Mouse (Mus musculus): ENCODE data around the gene Adarb1. TPM values are rescaled to one million over a fixed set of nuclear protein-coding genes. Genes with fewer than 3 reads are reported as not detected.

Gene Adarb1
- polyA plus RNA-seq, 1 experiment from 2014 or later = 10.7 TPM

- no peaks in the 10 kb centered on the region for H3K4me1 ChIP-seq (replicated peaks)
- H3K36me3 ChIP-seq = no peaks in the 10 kb centered on the region
- H3K4me2 ChIP-seq = no peak overlapping the region
- no peaks in the 10 kb centered on the region for H3K27me3 ChIP-seq
- H3K9ac ChIP-seq = no peak overlapping the region
- no peak overlapping the region for H3K4me3 ChIP-seq
- H3K9me3 ChIP-seq = no peaks in the 10 kb centered on the region
- H3K27ac ChIP-seq (replicated peaks) = no peak overlapping the region
- WGBS = 97% methylated on average over 4 of the region's 4 CpGs
- ATAC-seq (ENCODE audit: low read depth) = no peak
Observed at GRCm38 (mm10) chr10:77379199-77379598, 38.9 kb downstream of the Adarb1 start.

GRCm38 (mm10) chr10:77376056-77376455, 42.0 kb downstream of the Adarb1 start:
- Histone ChIP-seq H3K4me1 (replicated peaks) (no peaks in the 10 kb centered on the region), H3K27me3 (no peaks in the 10 kb centered on the region), H3K27ac (replicated peaks) (no peak overlapping the region), H3K4me2 (no peak overlapping the region), H3K36me3 (no peaks in the 10 kb centered on the region), H3K9me3 (no peaks in the 10 kb centered on the region), H3K4me3 (no peak overlapping the region), H3K9ac (no peak overlapping the region)
- WGBS = 86% methylated on average over 1 of the region's 1 CpGs
- no peak for ATAC-seq (ENCODE audit: low read depth)

- Histone ChIP-seq H3K9ac (no peak overlapping the region), H3K4me2 (no peak overlapping the region), H3K9me3 (no peaks in the 10 kb centered on the region), H3K4me3 (no peak overlapping the region), H3K4me1 (replicated peaks) (no peaks in the 10 kb centered on the region), H3K27ac (replicated peaks) (no peak overlapping the region), H3K27me3 (no peaks in the 10 kb centered on the region), H3K36me3 (no peaks in the 10 kb centered on the region)
- no peak for ATAC-seq (ENCODE audit: low read depth)
- 90% methylated on average over 1 of the region's 1 CpGs for WGBS
Observed at GRCm38 (mm10) chr10:77374948-77375347, 43.1 kb downstream of the Adarb1 start.

- no peak overlapping the region for H3K4me3 ChIP-seq
- ATAC-seq (ENCODE audit: low read depth) = no peak
- H3K27ac ChIP-seq (replicated peaks) = no peak overlapping the region
- H3K4me1 ChIP-seq (replicated peaks) = no peaks in the 10 kb centered on the region
- no peaks in the 10 kb centered on the region for H3K9me3 ChIP-seq
- H3K27me3 ChIP-seq = no peaks in the 10 kb centered on the region
- H3K9ac ChIP-seq = no peak overlapping the region
- H3K4me2 ChIP-seq = no peak overlapping the region
- 85% methylated on average over 5 of the region's 5 CpGs for WGBS
- H3K36me3 ChIP-seq = no peaks in the 10 kb centered on the region
Observed at GRCm38 (mm10) chr10:77374407-77374806, 43.7 kb downstream of the Adarb1 start.

GRCm38 (mm10) chr10:77370129-77370528, 47.9 kb downstream of the Adarb1 start:
- no peak overlapping the region for H3K27ac ChIP-seq (replicated peaks)
- H3K4me2 ChIP-seq = no peak overlapping the region
- no peaks in the 10 kb centered on the region for H3K36me3 ChIP-seq
- H3K9me3 ChIP-seq = no peaks in the 10 kb centered on the region
- no peaks in the 10 kb centered on the region for H3K4me1 ChIP-seq (replicated peaks)
- H3K9ac ChIP-seq = no peak overlapping the region
- H3K4me3 ChIP-seq = no peak overlapping the region
- ATAC-seq (ENCODE audit: low read depth) = no peak
- no peaks in the 10 kb centered on the region for H3K27me3 ChIP-seq
- 90% methylated on average over 5 of the region's 5 CpGs for WGBS

- Histone ChIP-seq H3K9me3 (no peaks in the 10 kb centered on the region), H3K27me3 (no peaks in the 10 kb centered on the region), H3K4me2 (no peak overlapping the region), H3K9ac (no peak overlapping the region), H3K4me3 (no peak overlapping the region), H3K4me1 (replicated peaks) (no peaks in the 10 kb centered on the region), H3K27ac (replicated peaks) (no peak overlapping the region), H3K36me3 (no peaks in the 10 kb centered on the region)
- no peak for ATAC-seq (ENCODE audit: low read depth)
- 72% methylated on average over 6 of the region's 6 CpGs for WGBS
Observed at GRCm38 (mm10) chr10:77367973-77368372, 50.1 kb downstream of the Adarb1 start.

- Histone ChIP-seq H3K4me1 (replicated peaks) (no peaks in the 10 kb centered on the region), H3K9me3 (no peaks in the 10 kb centered on the region), H3K27me3 (no peaks in the 10 kb centered on the region), H3K36me3 (no peaks in the 10 kb centered on the region), H3K4me2 (no peak overlapping the region), H3K27ac (replicated peaks) (no peak overlapping the region), H3K4me3 (no peak overlapping the region), H3K9ac (no peak overlapping the region)
- ATAC-seq (ENCODE audit: low read depth) = no peak
- 95% methylated on average over 4 of the region's 4 CpGs for WGBS
Observed at GRCm38 (mm10) chr10:77366959-77367358, 51.1 kb downstream of the Adarb1 start.

GRCm38 (mm10) chr10:77365212-77365611, 52.9 kb downstream of the Adarb1 start:
- no peak overlapping the region for H3K4me2 ChIP-seq
- H3K36me3 ChIP-seq = no peaks in the 10 kb centered on the region
- 90% methylated on average over 2 of the region's 2 CpGs for WGBS
- no peaks in the 10 kb centered on the region for H3K4me1 ChIP-seq (replicated peaks)
- H3K4me3 ChIP-seq = no peak overlapping the region
- ATAC-seq (ENCODE audit: low read depth) = no peak
- no peaks in the 10 kb centered on the region for H3K9me3 ChIP-seq
- no peaks in the 10 kb centered on the region for H3K27me3 ChIP-seq
- no peak overlapping the region for H3K27ac ChIP-seq (replicated peaks)
- no peak overlapping the region for H3K9ac ChIP-seq

GRCm38 (mm10) chr10:77360486-77360885, 57.6 kb downstream of the Adarb1 start:
- ATAC-seq (ENCODE audit: low read depth) = no peak
- Histone ChIP-seq H3K9ac (no peak overlapping the region), H3K36me3 (no peaks in the 10 kb centered on the region), H3K27ac (replicated peaks) (no peak overlapping the region), H3K4me3 (no peak overlapping the region), H3K9me3 (no peaks in the 10 kb centered on the region), H3K4me1 (replicated peaks) (no peaks in the 10 kb centered on the region), H3K4me2 (no peak overlapping the region), H3K27me3 (no peaks in the 10 kb centered on the region)
- WGBS = 89% methylated on average over 2 of the region's 2 CpGs

- H3K36me3 ChIP-seq = no peaks in the 10 kb centered on the region
- H3K9ac ChIP-seq = no peak overlapping the region
- no peaks in the 10 kb centered on the region for H3K4me1 ChIP-seq (replicated peaks)
- 91% methylated on average over 6 of the region's 6 CpGs for WGBS
- H3K27ac ChIP-seq (replicated peaks) = no peak overlapping the region
- no peak for ATAC-seq (ENCODE audit: low read depth)
- no peak overlapping the region for H3K4me2 ChIP-seq
- H3K9me3 ChIP-seq = no peaks in the 10 kb centered on the region
- no peaks in the 10 kb centered on the region for H3K27me3 ChIP-seq
- H3K4me3 ChIP-seq = no peak overlapping the region
Observed at GRCm38 (mm10) chr10:77357957-77358356, 60.1 kb downstream of the Adarb1 start.

GRCm38 (mm10) chr10:77353031-77353745, 64.9 kb downstream of the Adarb1 start:
- H3K4me3 ChIP-seq = no peak overlapping the region
- H3K9ac ChIP-seq = no peak overlapping the region
- H3K9me3 ChIP-seq = no peaks in the 10 kb centered on the region
- peak; percentile 90 for ATAC-seq (ENCODE audit: low read depth)
- no peak overlapping the region for H3K4me2 ChIP-seq
- H3K4me1 ChIP-seq (replicated peaks) = no peaks in the 10 kb centered on the region
- no peaks in the 10 kb centered on the region for H3K27me3 ChIP-seq
- H3K36me3 ChIP-seq = peaks cover 9% of the 10 kb centered on the region; the same call in 1 of the 2 replicates
- WGBS = 85% methylated on average over 6 of the region's 6 CpGs
- H3K27ac ChIP-seq (replicated peaks) = no peak overlapping the region

GRCm38 (mm10) chr10:77342842-77343241, 75.2 kb downstream of the Adarb1 start:
- H3K4me3 ChIP-seq = no peak overlapping the region
- H3K27me3 ChIP-seq = no peaks in the 10 kb centered on the region
- H3K4me2 ChIP-seq = no peak overlapping the region
- no peak overlapping the region for H3K27ac ChIP-seq (replicated peaks)
- 79% methylated on average over 3 of the region's 3 CpGs for WGBS
- peaks cover 14% of the 10 kb centered on the region for H3K4me1 ChIP-seq (replicated peaks)
- H3K36me3 ChIP-seq = no peaks in the 10 kb centered on the region
- H3K9ac ChIP-seq = no peak overlapping the region
- ATAC-seq (ENCODE audit: low read depth) = no peak
- H3K9me3 ChIP-seq = no peaks in the 10 kb centered on the region

GRCm38 (mm10) chr10:77341711-77342110, 76.4 kb downstream of the Adarb1 start:
- no peak overlapping the region for H3K4me2 ChIP-seq
- no peaks in the 10 kb centered on the region for H3K36me3 ChIP-seq
- peaks cover 14% of the 10 kb centered on the region for H3K4me1 ChIP-seq (replicated peaks)
- no peaks in the 10 kb centered on the region for H3K27me3 ChIP-seq
- ATAC-seq (ENCODE audit: low read depth) = no peak
- no peak overlapping the region for H3K27ac ChIP-seq (replicated peaks)
- H3K9ac ChIP-seq = no peak overlapping the region
- no peaks in the 10 kb centered on the region for H3K9me3 ChIP-seq
- H3K4me3 ChIP-seq = no peak overlapping the region
